Mouse (Mus musculus): ENCODE results near the gene Pgpep1. TPM values are rescaled to one million over a fixed set of nuclear protein-coding genes. Genes with fewer than 3 reads are reported as not detected.
A peak's percentile ranks its signal among the peaks of the same experiment; 100 is the strongest.

The Pgpep1 gene
- polyA plus RNA-seq, 1 experiment, result 34.9 TPM

- Histone ChIP-seq H3ac (ENCODE audit: control insufficient read depth, insufficient read length, low read depth) (no peak overlapping the region), H3K79me3 (ENCODE audit: low read depth) (no peaks in the 10 kb centered on the region), H3K27me3 (ENCODE audit: control insufficient read depth, insufficient read depth, insufficient read length) (no peaks in the 10 kb centered on the region), H3K79me2 (ENCODE audit: control insufficient read depth, insufficient read depth) (peaks cover 19% of the 10 kb centered on the region), H3K36me3 (ENCODE audit: control insufficient read depth, insufficient read depth) (peaks cover 20% of the 10 kb centered on the region), H3K4me3 (ENCODE audit: insufficient read depth, poor library complexity, severe bottlenecking) (no peak overlapping the region)
- TF ChIP-seq CTCF (IDR thresholded peaks at IDR 0.05; ENCODE audit: control insufficient read depth, insufficient read depth, insufficient read length) (no peak), FOSL1 (IDR thresholded peaks at IDR 0.05; ENCODE audit: insufficient read depth, low read length, poor library complexity, severe bottlenecking) (no peak), MYOD1 (IDR thresholded peaks at IDR 0.05; ENCODE audit: control insufficient read depth, insufficient read length, low read depth) (no peak), USF1 (IDR thresholded peaks at IDR 0.05; ENCODE audit: low read depth) (no peak), CEBPB (IDR thresholded peaks at IDR 0.05; ENCODE audit: low read depth) (no peak), MAX (IDR thresholded peaks at IDR 0.05) (no peak)
Observed at GRCm38 (mm10) chr8:70657214-70657613, 3.0 kb downstream of the Pgpep1 start.

GRCm38 (mm10) chr8:70656193-70656790 is 3.9 kb downstream of the Pgpep1 start:
- Histone ChIP-seq H3ac (ENCODE audit: control insufficient read depth, insufficient read length, low read depth) (no peak overlapping the region), H3K79me2 (ENCODE audit: control insufficient read depth, insufficient read depth) (peaks cover 19% of the 10 kb centered on the region), H3K4me3 (ENCODE audit: insufficient read depth, poor library complexity, severe bottlenecking) (no peak overlapping the region), H3K27me3 (ENCODE audit: control insufficient read depth, insufficient read depth, insufficient read length) (no peaks in the 10 kb centered on the region), H3K36me3 (ENCODE audit: control insufficient read depth, insufficient read depth) (peaks cover 26% of the 10 kb centered on the region), H3K79me3 (ENCODE audit: low read depth) (no peaks in the 10 kb centered on the region)
- TF ChIP-seq MYOD1 (IDR thresholded peaks at IDR 0.05; ENCODE audit: control insufficient read depth, insufficient read length, low read depth), result no peak
- no peak for TF ChIP-seq MYOG (IDR thresholded peaks at IDR 0.05; ENCODE audit: control insufficient read depth, extremely low read depth, insufficient read length)
- no peak for TF ChIP-seq CEBPB (IDR thresholded peaks at IDR 0.05; ENCODE audit: low read depth)
- TF ChIP-seq MAX (IDR thresholded peaks at IDR 0.05), result no peak
- TF ChIP-seq USF1 (IDR thresholded peaks at IDR 0.05; ENCODE audit: low read depth), result no peak
- TF ChIP-seq FOSL1 (IDR thresholded peaks at IDR 0.05; ENCODE audit: insufficient read depth, low read length, poor library complexity, severe bottlenecking), result no peak
- TF ChIP-seq CTCF (IDR thresholded peaks at IDR 0.05; ENCODE audit: control insufficient read depth, insufficient read depth, insufficient read length), result no peak

DNA sequence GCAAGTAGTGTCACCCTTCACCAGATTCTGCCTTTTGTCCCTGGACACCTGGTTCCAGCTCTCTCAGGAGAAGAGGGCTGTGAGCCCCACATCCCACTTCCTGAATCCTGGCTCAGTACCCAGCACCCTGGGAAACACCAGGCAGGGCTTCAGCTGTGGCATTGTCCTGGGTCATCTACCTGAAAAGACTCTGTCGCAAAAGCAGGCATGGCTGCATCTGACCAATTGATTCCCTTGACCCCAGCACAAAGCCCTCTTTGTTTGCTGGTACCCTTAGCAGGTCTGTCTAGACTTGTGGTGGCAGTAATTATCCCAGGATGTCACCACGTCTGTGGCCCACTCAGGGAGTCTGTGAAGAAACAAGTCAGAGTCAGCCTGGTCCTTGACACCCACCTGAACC is 4.7 kb downstream of the Pgpep1 start:
- no peak overlapping the region for H3ac ChIP-seq (ENCODE audit: control insufficient read depth, insufficient read length, low read depth)
- no peaks in the 10 kb centered on the region for H3K27me3 ChIP-seq (ENCODE audit: control insufficient read depth, insufficient read depth, insufficient read length)
- peaks cover 19% of the 10 kb centered on the region for H3K79me2 ChIP-seq (ENCODE audit: control insufficient read depth, insufficient read depth)
- H3K4me3 ChIP-seq (ENCODE audit: insufficient read depth, poor library complexity, severe bottlenecking), result no peak overlapping the region
- H3K36me3 ChIP-seq (ENCODE audit: control insufficient read depth, insufficient read depth), result peaks cover 34% of the 10 kb centered on the region
- no peak for TF ChIP-seq MYOD1 (IDR thresholded peaks at IDR 0.05; ENCODE audit: control insufficient read depth, insufficient read length, low read depth)
- no peak for TF ChIP-seq CTCF (IDR thresholded peaks at IDR 0.05; ENCODE audit: control insufficient read depth, insufficient read depth, insufficient read length)
- no peak for TF ChIP-seq FOSL1 (IDR thresholded peaks at IDR 0.05; ENCODE audit: insufficient read depth, low read length, poor library complexity, severe bottlenecking)
- no peak for TF ChIP-seq USF1 (IDR thresholded peaks at IDR 0.05; ENCODE audit: low read depth)
- TF ChIP-seq MYOG (IDR thresholded peaks at IDR 0.05; ENCODE audit: control insufficient read depth, extremely low read depth, insufficient read length), result no peak
- TF ChIP-seq MAX (IDR thresholded peaks at IDR 0.05), result no peak
- TF ChIP-seq CEBPB (IDR thresholded peaks at IDR 0.05; ENCODE audit: low read depth), result no peak
- H3K79me3 ChIP-seq (ENCODE audit: low read depth), result no peaks in the 10 kb centered on the region

- no peak overlapping the region for H3K4me3 ChIP-seq (ENCODE audit: insufficient read depth, poor library complexity, severe bottlenecking)
- H3K36me3 ChIP-seq (ENCODE audit: control insufficient read depth, insufficient read depth), result peaks cover 44% of the 10 kb centered on the region
- TF ChIP-seq MAX (IDR thresholded peaks at IDR 0.05) (no peak), CEBPB (IDR thresholded peaks at IDR 0.05; ENCODE audit: low read depth) (no peak), USF1 (IDR thresholded peaks at IDR 0.05; ENCODE audit: low read depth) (no peak), FOSL1 (IDR thresholded peaks at IDR 0.05; ENCODE audit: insufficient read depth, low read length, poor library complexity, severe bottlenecking) (no peak), MYOG (IDR thresholded peaks at IDR 0.05; ENCODE audit: control insufficient read depth, extremely low read depth, insufficient read length) (no peak), CTCF (IDR thresholded peaks at IDR 0.05; ENCODE audit: control insufficient read depth, insufficient read depth, insufficient read length) (no peak), MYOD1 (IDR thresholded peaks at IDR 0.05; ENCODE audit: control insufficient read depth, insufficient read length, low read depth) (no peak)
- peaks cover 18% of the 10 kb centered on the region for H3K79me2 ChIP-seq (ENCODE audit: control insufficient read depth, insufficient read depth)
- H3ac ChIP-seq (ENCODE audit: control insufficient read depth, insufficient read length, low read depth), result no peak overlapping the region
- no peaks in the 10 kb centered on the region for H3K79me3 ChIP-seq (ENCODE audit: low read depth)
- H3K27me3 ChIP-seq (ENCODE audit: control insufficient read depth, insufficient read depth, insufficient read length), result no peaks in the 10 kb centered on the region
Observed at GRCm38 (mm10) chr8:70654121-70654520, 6.1 kb downstream of the Pgpep1 start.

- Histone ChIP-seq H3K36me3 (ENCODE audit: control insufficient read depth, insufficient read depth) (peaks cover 44% of the 10 kb centered on the region), H3K79me2 (ENCODE audit: control insufficient read depth, insufficient read depth) (peaks cover 10% of the 10 kb centered on the region), H3K27me3 (ENCODE audit: control insufficient read depth, insufficient read depth, insufficient read length) (no peaks in the 10 kb centered on the region), H3K4me3 (ENCODE audit: insufficient read depth, poor library complexity, severe bottlenecking) (no peak overlapping the region), H3K79me3 (ENCODE audit: low read depth) (no peaks in the 10 kb centered on the region), H3ac (ENCODE audit: control insufficient read depth, insufficient read length, low read depth) (no peak overlapping the region)
- TF ChIP-seq CTCF (IDR thresholded peaks at IDR 0.05; ENCODE audit: control insufficient read depth, insufficient read depth, insufficient read length) (peak; percentile 26), FOSL1 (IDR thresholded peaks at IDR 0.05; ENCODE audit: insufficient read depth, low read length, poor library complexity, severe bottlenecking) (no peak), MYOG (IDR thresholded peaks at IDR 0.05; ENCODE audit: control insufficient read depth, extremely low read depth, insufficient read length) (no peak)
Observed at GRCm38 (mm10) chr8:70653226-70653625, 7.0 kb downstream of the Pgpep1 start.

- H3ac ChIP-seq (ENCODE audit: control insufficient read depth, insufficient read length, low read depth), result no peak overlapping the region
- TF ChIP-seq USF1 (IDR thresholded peaks at IDR 0.05; ENCODE audit: low read depth) (no peak), MYOD1 (IDR thresholded peaks at IDR 0.05; ENCODE audit: control insufficient read depth, insufficient read length, low read depth) (no peak), MYOG (IDR thresholded peaks at IDR 0.05; ENCODE audit: control insufficient read depth, extremely low read depth, insufficient read length) (no peak), CTCF (IDR thresholded peaks at IDR 0.05; ENCODE audit: control insufficient read depth, insufficient read depth, insufficient read length) (no peak), CEBPB (IDR thresholded peaks at IDR 0.05; ENCODE audit: low read depth) (no peak), MAX (IDR thresholded peaks at IDR 0.05) (no peak), FOSL1 (IDR thresholded peaks at IDR 0.05; ENCODE audit: insufficient read depth, low read length, poor library complexity, severe bottlenecking) (no peak)
- H3K79me3 ChIP-seq (ENCODE audit: low read depth), result no peaks in the 10 kb centered on the region
- no peaks in the 10 kb centered on the region for H3K79me2 ChIP-seq (ENCODE audit: control insufficient read depth, insufficient read depth)
- H3K36me3 ChIP-seq (ENCODE audit: control insufficient read depth, insufficient read depth), result peaks cover 27% of the 10 kb centered on the region
- no peak overlapping the region for H3K4me3 ChIP-seq (ENCODE audit: insufficient read depth, poor library complexity, severe bottlenecking)
- H3K27me3 ChIP-seq (ENCODE audit: control insufficient read depth, insufficient read depth, insufficient read length), result no peaks in the 10 kb centered on the region
Observed at GRCm38 (mm10) chr8:70650351-70650750, 9.8 kb downstream of the Pgpep1 start.

Data from C2C12 (cell line).